Mouse (Mus musculus) urinary bladder, postnatal 10 days (tissue): Measurements from ENCODE around the gene Sqstm1.

ENCODE experiments used
- DNase-seq: peaks from one replicate; pipeline ENCODE4 v3.0.0; 2022; ENCODE audit warnings: low spot score

The Sqstm1 gene

GRCm38 (mm10) chr11:50230481-50231304 is 20.1 kb upstream of the Sqstm1 start:
- no peak for DNase-seq

DNA sequence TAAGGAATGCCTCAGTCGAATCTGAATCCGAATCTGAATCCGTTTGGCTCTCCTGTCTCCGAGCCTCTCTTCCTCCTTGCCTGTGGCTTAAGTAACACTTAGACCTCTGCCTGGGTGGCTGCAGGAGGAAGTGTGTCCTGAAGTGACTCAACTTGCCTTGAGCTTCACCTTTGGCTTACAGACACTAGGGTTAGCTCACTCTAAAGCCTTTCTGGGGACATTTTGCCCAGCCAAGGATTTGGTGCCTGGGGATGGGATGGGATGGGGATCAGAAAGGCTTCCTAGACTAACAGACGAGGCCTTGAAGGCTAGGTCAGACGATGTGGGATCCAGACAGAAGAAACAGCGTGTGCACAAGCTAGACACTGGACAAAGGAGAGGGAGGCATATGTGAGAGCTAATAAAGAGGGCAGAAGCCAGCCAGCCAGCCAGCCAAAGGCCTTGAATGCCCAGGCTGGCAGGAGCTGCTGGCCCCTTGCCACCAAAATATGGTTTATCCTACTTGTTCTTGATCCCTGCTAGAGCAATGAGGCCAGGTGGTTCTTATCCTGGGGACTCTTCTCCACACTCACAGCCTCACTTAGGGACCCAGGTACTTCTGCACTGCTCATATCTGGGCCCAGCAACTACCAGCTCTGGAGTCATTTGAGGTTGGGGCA is 18.8 kb upstream of the Sqstm1 start:
- no peak for DNase-seq

DNA sequence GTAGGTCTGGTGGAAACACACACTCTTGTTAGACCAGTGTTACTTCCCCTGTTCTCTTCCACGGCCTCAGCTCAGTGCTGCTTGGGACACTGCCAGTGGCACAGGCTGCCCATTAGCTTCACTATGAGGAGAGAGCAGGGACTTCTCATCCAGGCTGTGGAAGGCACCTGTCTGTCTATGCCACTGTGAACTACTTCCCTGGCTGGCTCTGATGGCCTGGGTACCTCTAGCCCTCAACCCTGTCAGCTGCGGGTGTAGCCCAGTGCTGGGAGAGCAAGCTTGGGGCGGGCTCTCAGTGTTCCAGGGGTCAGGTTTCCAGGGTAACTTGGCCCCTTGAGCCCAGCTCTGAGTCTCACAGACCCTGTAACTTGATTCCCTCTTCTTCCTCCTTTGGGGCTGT is 18.1 kb upstream of the Sqstm1 start:
- no peak for DNase-seq

DNA sequence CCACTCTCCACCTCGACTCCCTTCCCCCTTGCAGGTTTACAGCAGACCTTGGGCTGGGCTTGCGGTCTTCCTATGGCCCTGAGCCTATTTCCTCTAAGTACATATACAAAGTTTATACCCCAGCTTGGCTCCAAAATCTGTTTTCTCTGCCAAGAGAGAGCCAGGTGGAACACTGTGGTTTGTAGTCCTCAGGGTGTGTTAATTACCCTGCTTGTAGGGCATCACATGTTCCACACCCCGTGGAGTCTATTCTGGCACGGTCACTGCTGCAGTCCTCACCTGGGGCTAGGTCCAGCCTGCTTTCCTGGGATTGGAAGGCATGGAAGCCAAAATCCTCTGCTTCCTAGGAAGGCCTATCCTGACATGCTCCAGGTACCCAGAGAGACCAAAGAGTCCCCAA is 17.1 kb upstream of the Sqstm1 start:
- DNase-seq = no peak

DNA sequence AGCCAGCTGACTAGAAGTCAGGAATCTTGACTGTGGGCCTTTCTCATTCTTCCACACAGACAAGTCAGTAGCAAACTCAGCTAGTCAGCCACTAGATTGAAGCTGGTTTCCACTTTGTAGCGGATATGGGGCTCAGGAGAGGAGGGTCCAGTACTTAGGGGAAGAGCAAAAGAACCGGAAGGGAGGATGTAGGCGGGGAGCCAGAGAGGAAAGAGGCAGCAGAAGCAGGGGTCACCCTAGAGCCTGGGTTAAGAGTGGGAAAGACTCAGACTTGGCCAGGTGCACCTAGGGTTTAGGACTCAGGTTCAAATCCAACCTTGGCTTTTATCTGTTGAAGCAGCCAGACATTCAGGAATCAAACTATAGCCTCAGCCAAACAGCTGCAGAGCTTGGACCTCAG is 16.6 kb upstream of the Sqstm1 start:
- DNase-seq = no peak

GRCm38 (mm10) chr11:50226406-50226805 is 15.8 kb upstream of the Sqstm1 start:
- DNase-seq = no peak

DNA sequence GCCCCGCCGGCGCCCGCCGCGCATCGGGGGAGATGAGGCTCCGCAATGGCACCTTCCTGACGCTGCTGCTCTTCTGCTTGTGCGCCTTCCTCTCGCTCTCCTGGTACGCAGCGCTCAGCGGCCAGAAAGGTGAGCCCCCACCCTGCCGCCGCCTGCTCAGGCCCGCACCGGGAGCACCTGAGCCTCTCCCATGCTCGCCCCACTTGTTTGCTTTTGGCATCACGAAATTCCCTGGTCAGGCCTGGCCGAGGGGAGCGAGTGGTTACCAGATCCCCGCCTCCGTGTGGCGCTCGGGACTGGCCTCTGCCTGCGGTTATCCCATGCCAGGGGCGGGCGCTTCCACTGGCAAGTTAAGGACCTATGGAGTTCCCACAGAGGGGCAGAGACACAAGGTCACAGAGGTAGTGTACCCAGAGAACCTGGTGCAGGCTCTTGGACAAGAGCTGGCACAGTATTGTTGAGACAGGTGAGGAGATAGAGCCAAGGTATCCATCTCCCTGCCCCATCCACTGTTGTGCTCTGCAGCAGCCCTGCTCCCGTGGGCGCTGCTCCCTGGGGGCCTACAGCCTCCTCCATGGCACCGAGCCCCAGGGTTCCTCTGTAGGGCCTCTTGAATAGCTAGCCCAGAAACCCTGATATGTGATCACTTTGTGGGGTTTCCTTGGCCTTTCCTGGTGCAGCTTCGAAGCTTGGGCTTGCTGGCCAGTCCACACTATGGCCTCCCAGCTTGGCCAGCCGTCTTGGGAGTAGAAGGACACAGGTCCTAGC is 15.2 kb upstream of the Sqstm1 start:
- no peak for DNase-seq

DNA sequence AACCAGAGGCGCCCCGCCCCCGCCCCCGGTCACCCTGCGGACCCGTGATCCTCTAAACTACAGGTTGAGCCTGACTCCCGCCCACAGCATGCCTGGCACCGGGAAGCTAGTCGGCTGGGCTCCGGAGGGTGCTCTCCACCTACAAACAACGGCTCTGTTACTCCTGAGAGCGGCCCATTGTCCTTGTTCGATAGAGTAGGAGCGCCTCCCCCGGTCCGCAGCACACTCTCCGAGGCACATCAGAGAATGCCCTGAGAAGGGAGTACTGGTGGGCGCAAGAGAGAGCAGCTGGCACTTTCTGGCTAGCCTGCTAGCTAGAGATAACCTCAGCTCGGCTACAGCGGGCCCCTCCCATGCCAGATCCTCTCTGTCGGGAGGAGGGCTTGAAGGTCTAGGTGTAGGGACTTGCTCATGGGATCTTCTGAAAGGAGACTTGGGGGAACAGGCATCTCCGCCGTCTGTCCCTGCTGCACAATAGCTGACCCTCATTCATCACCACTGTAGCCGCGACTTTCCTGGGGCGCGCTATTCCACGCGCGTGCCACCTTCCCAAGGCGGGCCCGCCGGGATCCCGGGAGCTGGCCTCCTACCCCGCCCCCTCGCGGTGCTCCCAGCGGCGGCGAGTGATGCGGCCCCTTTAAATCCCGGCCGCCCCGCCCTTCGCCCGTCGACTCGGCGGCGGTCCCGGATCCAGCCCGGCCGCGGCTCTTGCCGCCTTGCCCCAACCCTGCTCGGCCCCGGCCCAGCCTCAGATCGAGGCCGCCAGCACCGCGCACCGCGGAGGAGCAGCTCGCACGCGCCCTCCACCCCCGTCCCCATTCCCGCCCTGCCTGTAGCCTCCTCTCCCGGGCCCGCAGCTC is 14.3 kb upstream of the Sqstm1 start:
- DNase-seq = peak; percentile 55

GRCm38 (mm10) chr11:50223783-50224662 is 13.4 kb upstream of the Sqstm1 start:
- no peak for DNase-seq

DNA sequence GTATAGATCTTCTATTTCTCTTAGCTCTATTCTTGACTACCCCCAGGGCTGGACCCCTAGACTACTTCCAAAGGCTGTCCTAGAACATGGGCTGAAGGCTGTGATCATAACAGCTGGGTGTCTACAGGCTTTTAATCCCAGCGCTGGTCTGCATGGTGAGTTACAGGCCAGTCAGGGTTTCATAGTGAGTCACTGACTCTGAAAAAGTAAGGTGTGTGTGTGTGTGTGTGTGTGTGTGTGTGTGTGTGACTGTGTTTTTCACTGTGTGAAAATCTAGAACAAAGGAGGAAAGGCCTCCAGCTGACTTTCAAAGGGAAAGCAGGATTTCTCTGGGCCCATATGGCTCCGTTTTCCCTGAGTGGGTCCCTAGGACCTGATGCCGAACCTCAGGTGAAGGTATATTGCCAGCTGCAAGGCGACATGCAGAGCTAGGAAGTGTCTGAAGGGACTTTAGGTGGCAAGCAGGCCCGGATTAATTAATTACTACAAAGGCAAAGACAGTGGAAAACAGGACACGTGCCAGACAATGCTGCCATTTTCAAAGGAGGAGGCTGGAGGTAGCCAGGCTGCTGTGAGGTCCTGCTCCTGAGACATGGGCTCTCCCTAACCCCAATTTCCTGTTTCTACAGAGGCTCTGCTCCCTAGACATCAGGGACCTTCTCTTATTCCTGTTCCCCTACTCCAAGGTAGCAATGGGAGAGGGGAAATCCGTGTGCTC is 12.1 kb upstream of the Sqstm1 start:
- no peak for DNase-seq

DNA sequence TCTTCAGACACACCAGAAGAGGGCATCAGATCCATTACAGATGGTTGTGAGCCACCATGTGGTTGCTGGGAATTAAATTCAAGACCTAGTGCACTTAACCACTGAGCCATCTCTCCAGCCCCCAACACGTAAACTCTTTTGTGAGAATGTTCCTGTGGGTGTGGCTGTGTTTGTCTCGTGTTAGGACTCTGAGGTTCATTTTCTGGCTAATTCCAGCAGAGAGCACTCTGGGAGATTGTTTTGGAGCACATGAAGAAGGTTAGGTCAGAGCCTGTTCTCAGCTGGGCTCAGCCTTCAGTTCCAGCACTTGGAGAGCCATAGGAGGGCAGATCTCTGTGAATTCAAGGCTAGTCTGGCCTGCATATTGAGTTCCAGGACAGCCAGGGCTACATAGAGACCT is 9.2 kb upstream of the Sqstm1 start:
- DNase-seq = no peak

- DNase-seq = no peak
Measured at GRCm38 (mm10) chr11:50217811-50218210, 7.2 kb upstream of the Sqstm1 start.

DNA sequence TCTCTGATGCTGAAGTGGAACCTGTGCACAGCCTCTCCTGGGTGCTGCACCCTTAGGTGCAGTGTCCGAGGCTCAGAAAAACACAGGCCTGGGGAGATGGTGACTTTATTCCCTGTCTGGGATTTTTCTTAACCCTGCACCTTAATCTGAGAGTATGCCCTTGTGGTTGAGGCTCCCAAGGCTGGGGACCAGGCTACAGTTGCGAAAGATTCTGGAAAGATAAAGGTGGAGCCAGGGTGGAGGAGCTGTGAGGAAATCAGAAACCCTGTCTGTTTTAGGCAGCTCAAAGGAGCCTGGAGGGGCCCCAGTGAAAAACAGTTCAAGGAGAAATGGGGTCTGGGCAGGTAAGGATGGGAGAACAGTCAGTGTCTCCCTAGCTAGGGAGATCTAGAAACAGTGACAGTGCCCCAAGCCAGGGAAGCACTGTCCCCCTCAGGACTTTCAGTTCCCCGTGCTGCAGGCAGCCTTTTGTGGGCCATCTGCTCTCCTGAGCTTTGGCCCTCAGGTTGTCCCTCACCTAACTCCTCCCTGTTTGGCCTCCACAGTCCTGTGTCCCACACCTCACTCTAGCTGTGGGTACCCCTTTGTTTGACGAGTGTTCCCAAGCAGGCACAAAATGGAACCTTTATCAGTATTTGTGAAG is 6.2 kb upstream of the Sqstm1 start:
- DNase-seq = no peak

GRCm38 (mm10) chr11:50215633-50216032 is 5.0 kb upstream of the Sqstm1 start:
- no peak for DNase-seq

GRCm38 (mm10) chr11:50214631-50215030 is 4.0 kb upstream of the Sqstm1 start:
- no peak for DNase-seq

- no peak for DNase-seq
Measured at GRCm38 (mm10) chr11:50212848-50213758, 2.5 kb upstream of the Sqstm1 start.

DNA sequence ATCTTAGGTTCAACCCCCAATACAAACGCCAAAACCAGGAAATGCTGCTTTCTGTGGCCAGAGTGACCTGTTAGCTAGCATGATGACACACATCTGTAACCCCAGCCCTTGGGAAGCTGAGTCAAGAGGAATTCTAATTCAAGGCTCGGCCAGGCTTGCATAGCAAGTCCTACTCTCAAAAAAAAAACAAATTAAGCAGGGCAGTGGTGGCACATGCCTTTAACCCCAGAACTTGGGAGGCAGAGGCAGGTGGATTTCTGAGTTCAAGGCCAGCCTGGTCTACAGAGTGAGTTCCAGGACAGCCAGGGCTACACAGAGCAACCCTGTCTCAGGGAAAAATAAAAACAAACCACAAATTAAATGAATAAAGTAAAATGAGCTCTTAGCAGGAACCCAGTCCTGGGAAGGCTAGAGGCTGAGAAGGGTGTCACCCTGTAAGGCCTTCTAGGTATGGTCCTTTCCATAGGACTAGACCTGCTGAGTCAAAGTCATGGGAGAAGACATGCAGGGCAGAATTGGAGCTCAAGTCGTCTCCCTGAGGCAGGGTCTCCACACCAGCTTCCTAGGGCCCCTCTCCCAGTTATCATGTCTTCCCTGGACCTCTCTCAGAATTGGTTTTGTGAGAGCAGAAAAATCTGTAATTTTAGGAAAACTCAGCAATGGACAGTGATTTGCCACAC is 1.6 kb upstream of the Sqstm1 start:
- DNase-seq = no peak
